Mouse (Mus musculus) forebrain, embryonic 11.5 days (tissue): ENCODE measurements around the gene Pde6c. TPM values are rescaled to one million over a fixed set of nuclear protein-coding genes. Genes with fewer than 3 reads are reported as not detected.

Experiments
- ATAC-seq: fragments of 200-750 bp; cut with Nextera tagmentation; replicated peaks from 2 replicates; pipeline ENCODE4 v1.8.0; 2017; ENCODE audit warnings: moderate TSS enrichment; ENCODE audit not compliant: low FRiP score
- DNase-seq: peaks from one replicate; pipeline ENCODE4 v3.0.0-alpha.2; 2017; ENCODE audit warnings: low spot score
- H3K27ac ChIP-seq: fragments of 300-500 bp; sonication (generic); 2 replicates; pipeline ENCODE4 v1.5.1; 2014; ENCODE audit warnings: low read depth, low read length
- H3K27me3 ChIP-seq: fragments of 300-500 bp; sonication (generic); 2 replicates; pipeline ENCODE4 v1.6.1; 2014; ENCODE audit warnings: mild to moderate bottlenecking, low read length, mixed read lengths; ENCODE audit not compliant: control insufficient read depth, insufficient read depth
- H3K36me3 ChIP-seq: fragments of 300-500 bp; sonication (generic); 2 replicates; pipeline ENCODE4 v1.6.1; 2014; ENCODE audit warnings: mild to moderate bottlenecking, low read length, moderate library complexity, mixed read lengths; ENCODE audit not compliant: control insufficient read depth, insufficient read depth
- H3K4me1 ChIP-seq: fragments of 300-500 bp; sonication (generic); replicated peaks from 2 replicates; pipeline ENCODE4 v1.6.1; 2014; ENCODE audit warnings: low read length, mixed read lengths; ENCODE audit not compliant: control insufficient read depth, insufficient read depth
- H3K4me2 ChIP-seq: fragments of 300-500 bp; sonication (generic); 2 replicates; pipeline ENCODE4 v1.6.1; 2014; ENCODE audit warnings: low read depth, mild to moderate bottlenecking, low read length, moderate library complexity, mixed read lengths; ENCODE audit not compliant: severe bottlenecking
- H3K4me3 ChIP-seq: fragments of 300-500 bp; sonication (generic); 2 replicates; pipeline ENCODE4 v1.5.1; 2014; ENCODE audit warnings: low read depth, low read length
- H3K9ac ChIP-seq: fragments of 300-500 bp; sonication (generic); 2 replicates; pipeline ENCODE4 v1.6.1; 2014; ENCODE audit warnings: low read length
- H3K9me3 ChIP-seq: fragments of 300-500 bp; sonication (generic); 2 replicates; pipeline ENCODE4 v1.6.1; 2016; ENCODE audit warnings: low read length, mixed read lengths; ENCODE audit not compliant: control insufficient read depth
- WGBS: fragments of 180-500 bp; shearing (Covaris S2); extraction: QIAGEN DNeasy Blood & Tissue Kit; methylation state at CpG from one replicate; pipeline ENCODE4 v1.1.7; 2014; 5-methylcytosine and 5-hydroxymethylcytosine counted together
- polyA plus RNA-seq: library from polyadenylated mRNA; unstranded; fragments of >200 nt; fragmentation: Nextera tagmentation; extraction: Ambion mirVana; gene quantifications from 2 replicates; pipeline ENCODE4 v1.2.1, GENCODE M21; 2014

Gene Pde6c
- polyA plus RNA-seq, 1 experiment from 2014 or later: not detected

- Histone ChIP-seq H3K4me3 (peak overlapping the region; percentile 65), H3K4me1 (peaks cover 5% of the 10 kb centered on the region; the same call in 1 of the 2 replicates), H3K27me3 (no peaks in the 10 kb centered on the region), H3K4me2 (peak overlapping the region; percentile 47), H3K36me3 (no peaks in the 10 kb centered on the region), H3K27ac (peak overlapping the region; percentile 88), H3K9ac (peak overlapping the region; percentile 79), H3K9me3 (no peaks in the 10 kb centered on the region)
- DNase-seq (no peak), ATAC-seq (peak; percentile 18)
- WGBS: 12% methylated on average over 12 of the region's 12 CpGs
Measured at GRCm38 (mm10) chr19:38223356-38223904, 90.8 kb downstream of the Pde6c start.

DNA sequence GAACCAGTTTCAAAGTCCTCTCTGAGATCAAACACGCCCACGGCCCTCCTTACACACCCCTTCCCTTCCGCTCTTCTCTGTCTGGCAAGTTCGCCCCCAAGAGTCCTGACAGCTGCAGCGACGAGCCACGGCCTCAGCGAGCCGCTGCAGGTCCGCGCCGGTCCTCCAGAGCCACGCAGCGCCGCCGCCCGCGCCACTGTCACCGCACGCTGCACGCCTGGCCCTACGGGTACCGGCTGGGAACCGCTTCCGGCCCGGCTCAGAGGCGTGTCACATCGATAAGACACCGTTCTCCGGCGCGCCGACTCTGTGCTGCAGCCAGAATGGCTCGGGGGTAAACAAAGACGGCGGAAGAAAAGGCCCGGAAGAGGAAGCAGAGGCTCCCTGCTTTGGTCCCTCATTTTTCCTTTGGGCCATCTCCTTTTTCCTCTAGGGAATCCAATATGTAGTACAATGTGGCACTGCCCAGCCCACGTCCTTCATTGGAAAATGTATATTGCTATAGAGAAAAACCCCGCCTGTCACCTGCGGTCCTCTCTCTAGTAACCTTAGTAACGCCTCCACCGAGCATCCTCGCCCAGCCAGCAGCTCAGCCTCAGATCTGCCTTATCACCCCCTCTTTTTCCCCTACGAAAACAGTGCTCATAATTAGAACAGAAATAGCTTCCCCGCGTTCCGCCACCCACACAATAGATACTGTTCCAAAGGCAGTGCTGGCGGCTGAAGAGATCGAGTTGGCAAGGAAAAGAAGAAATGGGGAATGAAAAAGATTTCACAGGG is 91.5 kb downstream of the Pde6c start, which contains the start of gene Fra10ac1:
TSS of gene Fra10ac1 (minus strand) at position 252 of the 780 bp plus-strand sequence.
- Histone ChIP-seq H3K36me3 (no peaks in the 10 kb centered on the region), H3K4me1 (peaks cover 5% of the 10 kb centered on the region; the same call in 1 of the 2 replicates), H3K27me3 (no peaks in the 10 kb centered on the region), H3K27ac (peak within 1 kb of the TSS; percentile 88), H3K9ac (peak within 1 kb of the TSS; percentile 79), H3K4me3 (peak within 1 kb of the TSS; percentile 65), H3K9me3 (no peaks in the 10 kb centered on the region; the same call in 1 of the 2 replicates), H3K4me2 (peak within 1 kb of the TSS; percentile 47)
- ATAC-seq: peak; percentile 96
- WGBS: under 1% methylated on average over 49 of the region's 49 CpGs
- peak; percentile 96 for DNase-seq

DNA sequence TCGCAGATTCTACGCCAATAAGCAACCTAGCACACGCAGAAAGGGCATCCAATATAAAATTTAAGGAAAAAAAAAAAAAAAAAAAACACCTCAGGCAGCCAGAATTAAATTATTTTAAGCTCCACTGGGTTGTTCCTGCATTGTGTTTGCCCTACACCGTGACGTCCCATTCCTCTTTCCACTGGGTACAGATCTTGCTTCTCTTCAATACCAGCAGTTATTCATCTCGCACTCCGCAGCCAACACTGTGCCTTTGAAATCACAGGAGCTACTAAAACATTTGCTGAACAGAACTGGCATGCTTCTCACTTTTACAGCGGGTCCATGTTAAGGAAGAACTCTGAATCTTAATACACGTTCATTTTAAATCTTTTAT is 92.1 kb downstream of the Pde6c start:
- Histone ChIP-seq H3K9me3 (no peaks in the 10 kb centered on the region; the same call in 1 of the 2 replicates), H3K27me3 (no peaks in the 10 kb centered on the region), H3K4me2 (peak overlapping the region; percentile 47), H3K36me3 (no peaks in the 10 kb centered on the region), H3K9ac (peak overlapping the region; percentile 79), H3K4me3 (peak overlapping the region; percentile 65), H3K27ac (peak overlapping the region; percentile 88), H3K4me1 (peaks cover 5% of the 10 kb centered on the region; the same call in 1 of the 2 replicates)
- no peak for DNase-seq
- 12% methylated on average over 9 of the region's 9 CpGs for WGBS
- ATAC-seq: no peak; the same call in 1 of the 2 replicates

DNA sequence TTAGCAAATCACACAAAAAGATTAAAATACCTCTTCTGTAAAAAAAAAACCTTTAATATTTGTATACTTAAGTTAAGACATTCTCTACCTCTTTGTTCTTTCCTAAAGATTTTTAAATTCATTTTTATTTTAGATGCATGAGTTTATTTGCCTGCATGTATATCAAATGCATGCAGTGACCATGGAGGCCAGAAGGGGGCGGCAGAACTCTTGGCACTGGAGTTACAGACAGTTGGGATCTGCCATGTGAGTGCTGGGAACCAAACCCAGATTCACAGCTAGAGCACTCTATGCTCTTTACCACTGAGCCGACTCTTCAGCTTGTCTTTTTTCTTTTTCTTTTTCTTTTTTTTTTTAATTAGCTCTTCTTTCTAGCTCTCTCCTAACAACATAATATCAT is 96.1 kb downstream of the Pde6c start:
- Histone ChIP-seq H3K4me1 (no peaks in the 10 kb centered on the region; the same call in 1 of the 2 replicates), H3K4me3 (no peak overlapping the region), H3K4me2 (no peak overlapping the region), H3K27me3 (no peaks in the 10 kb centered on the region), H3K36me3 (no peaks in the 10 kb centered on the region), H3K9ac (no peak overlapping the region), H3K27ac (no peak overlapping the region), H3K9me3 (no peaks in the 10 kb centered on the region; the same call in 1 of the 2 replicates)
- ATAC-seq: no peak
- WGBS: 50% methylated on average over 2 of the region's 2 CpGs
- DNase-seq: no peak

GRCm38 (mm10) chr19:38232087-38232486 is 99.5 kb downstream of the Pde6c start:
- H3K27me3 ChIP-seq: no peaks in the 10 kb centered on the region
- H3K9me3 ChIP-seq: no peaks in the 10 kb centered on the region; the same call in 1 of the 2 replicates
- H3K4me2 ChIP-seq: no peak overlapping the region
- H3K4me3 ChIP-seq: no peak overlapping the region
- no peaks in the 10 kb centered on the region for H3K36me3 ChIP-seq
- WGBS: 70% methylated on average over 8 of the region's 8 CpGs
- H3K27ac ChIP-seq: no peak overlapping the region
- no peaks in the 10 kb centered on the region; the same call in 1 of the 2 replicates for H3K4me1 ChIP-seq
- no peak for ATAC-seq
- H3K9ac ChIP-seq: no peak overlapping the region
- no peak for DNase-seq

DNA sequence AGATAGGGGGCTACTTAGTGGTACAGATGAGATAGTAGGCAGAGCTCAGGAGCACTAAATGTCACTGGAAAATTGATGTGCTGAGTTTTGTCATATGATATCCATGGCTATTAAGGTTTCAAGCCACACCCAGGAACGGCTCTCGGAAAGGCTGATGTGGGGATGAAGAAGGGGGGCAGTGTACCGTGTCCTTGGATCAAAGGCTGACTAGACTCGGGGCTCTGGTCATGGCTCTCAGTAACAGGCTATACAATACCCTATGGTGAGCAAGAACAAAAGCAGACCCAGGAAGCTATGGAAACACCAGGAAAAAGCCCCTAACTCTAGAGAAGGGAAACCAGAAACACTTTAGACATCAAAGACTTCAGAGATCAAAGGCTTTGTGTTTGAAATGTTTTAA is 99.9 kb downstream of the Pde6c start:
- H3K9me3 ChIP-seq: no peaks in the 10 kb centered on the region; the same call in 1 of the 2 replicates
- H3K4me1 ChIP-seq: no peaks in the 10 kb centered on the region; the same call in 1 of the 2 replicates
- no peak overlapping the region for H3K4me3 ChIP-seq
- no peak overlapping the region for H3K4me2 ChIP-seq
- H3K27ac ChIP-seq: no peak overlapping the region
- WGBS: 11% methylated on average over 4 of the region's 4 CpGs
- H3K36me3 ChIP-seq: no peaks in the 10 kb centered on the region
- DNase-seq: no peak
- H3K9ac ChIP-seq: no peak overlapping the region
- ATAC-seq: no peak
- H3K27me3 ChIP-seq: no peaks in the 10 kb centered on the region

Other genes starting within 250 kb of the Pde6c start
- 4.7 and 4.9 TPM in 2 replicates for gene Myof, start 89.2 kb upstream of the Pde6c start, polyA plus RNA-seq
- 51.6 and 61.3 TPM in 2 replicates for gene Cep55, start 77.8 kb upstream of the Pde6c start, polyA plus RNA-seq
- gene Ffar4, start 35.7 kb upstream of the Pde6c start, polyA plus RNA-seq: not detected in 2 replicates
- gene Rbp4, start 7.5 kb upstream of the Pde6c start, polyA plus RNA-seq: 1.1 TPM in 2 replicates
- 47.2 and 50.3 TPM in 2 replicates for gene Fra10ac1, start 91.4 kb downstream of the Pde6c start, polyA plus RNA-seq
- gene Lgi1, start 131.8 kb downstream of the Pde6c start, polyA plus RNA-seq: 0.69 and 1.2 TPM in 2 replicates